Mouse (Mus musculus) right cerebral cortex, adult 2 months (tissue): ENCODE data around the gene Smg5.
"Not testable (repeated sequence)": the region's sequence is repeated elsewhere in the genome, so short reads cannot be mapped to it uniquely, and the experiment has no call there.

Source experiments
- DNase-seq, 2 experiments: peaks; one replicate each; pipeline ENCODE4 v3.0.0; 2021 to 2022; ENCODE audit warnings: low spot score in 2 of 2

Gene Smg5

GRCm38 (mm10) chr3:88336058-88337013 is at the start of gene Smg5, which contains the start of gene Tmem79:
TSS of gene Smg5 (plus strand) at chr3:88336260.
TSS of gene Tmem79 (minus strand) at chr3:88336148.
- DNase-seq, result peak; percentile 96

- DNase-seq, result no peak
These were observed 49.0 kb upstream of the Smg5 start, which contains the start of gene Gm38392 for GRCm38 (mm10) chr3:88287110-88287509. TSS of gene Gm38392 (minus strand) at chr3:88287210.

- DNase-seq, result not testable (repeated sequence)
These were observed 47.8 kb upstream of the Smg5 start for GRCm38 (mm10) chr3:88288133-88288713.

DNA sequence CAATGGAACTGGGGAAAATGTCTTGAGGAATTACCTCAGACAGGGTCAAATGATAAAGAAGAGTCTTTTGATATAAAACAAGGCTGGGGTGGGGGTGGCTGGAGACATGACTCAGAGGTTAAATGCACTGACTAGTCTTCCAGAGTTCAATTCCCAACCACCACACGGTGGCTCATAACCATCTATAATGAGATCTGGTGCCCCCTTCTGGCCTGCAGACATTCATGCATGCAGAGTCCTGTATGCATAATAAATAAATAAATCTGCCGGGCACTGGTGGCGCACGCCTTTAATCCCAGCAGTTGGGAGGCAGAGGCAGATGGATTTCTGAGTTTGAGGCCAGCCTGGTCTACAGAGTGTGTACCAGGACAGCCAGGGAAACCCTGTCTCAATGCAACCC is 44.1 kb upstream of the Smg5 start:
- DNase-seq, result peak; percentile 15 to 17

GRCm38 (mm10) chr3:88295272-88295671 is 40.8 kb upstream of the Smg5 start:
- not testable (repeated sequence) for DNase-seq

DNA sequence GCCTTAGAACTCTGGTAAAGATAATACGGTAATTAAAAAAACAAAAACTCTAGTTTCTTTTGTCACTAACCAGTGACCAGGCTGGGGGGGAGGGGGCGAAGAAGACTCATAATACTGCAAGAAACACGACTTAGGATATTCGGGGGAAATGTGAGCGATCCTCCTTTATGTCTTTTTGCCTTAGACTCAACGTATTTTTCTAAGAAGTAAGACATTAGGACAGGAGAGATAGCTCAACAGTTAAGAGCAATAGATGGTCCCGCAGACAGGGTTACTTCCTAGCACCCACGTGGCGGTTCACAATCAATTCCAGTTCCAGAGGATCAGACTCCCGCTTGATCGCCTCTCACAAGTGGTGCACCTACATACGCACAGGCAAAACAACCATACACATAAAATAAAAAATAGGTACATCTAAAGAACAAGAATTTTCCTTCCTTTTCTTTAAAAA is 39.9 kb upstream of the Smg5 start:
- DNase-seq, result no peak

- peak; percentile 94 to 97 for DNase-seq
These were observed 39.3 kb upstream of the Smg5 start, which contains the start of the genes Tsacc and Cct3 for GRCm38 (mm10) chr3:88296561-88297318. TSS of gene Tsacc (minus strand) at chr3:88296999. TSS of gene Cct3 (plus strand) at chr3:88297116.

DNA sequence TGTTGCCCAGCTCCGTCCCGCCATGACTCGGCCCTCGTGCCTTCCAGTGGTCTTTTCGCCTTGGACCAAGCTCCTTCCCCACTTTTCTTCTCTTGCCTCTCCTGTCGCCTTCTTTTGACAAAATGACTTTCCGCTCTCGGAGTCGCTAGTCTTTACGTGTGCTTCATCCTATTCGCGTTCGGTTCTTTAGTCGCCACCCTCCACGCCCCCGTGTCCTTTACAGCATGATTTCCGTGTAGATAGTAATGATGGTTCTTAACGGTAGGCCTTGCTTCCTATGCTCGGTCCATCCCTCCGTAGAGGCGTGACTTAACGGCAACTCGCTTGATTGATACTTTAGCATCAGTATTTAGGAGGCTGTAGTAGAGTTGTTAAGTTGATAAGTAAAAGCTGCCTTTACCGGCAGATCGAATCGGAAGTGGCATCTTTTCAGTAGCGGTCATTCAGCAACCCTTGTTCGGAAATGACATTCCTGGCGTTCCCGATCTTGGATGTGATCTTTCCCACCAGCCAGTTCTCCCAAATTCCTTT is 38.7 kb upstream of the Smg5 start:
- peak; percentile 63 to 69 for DNase-seq

DNA sequence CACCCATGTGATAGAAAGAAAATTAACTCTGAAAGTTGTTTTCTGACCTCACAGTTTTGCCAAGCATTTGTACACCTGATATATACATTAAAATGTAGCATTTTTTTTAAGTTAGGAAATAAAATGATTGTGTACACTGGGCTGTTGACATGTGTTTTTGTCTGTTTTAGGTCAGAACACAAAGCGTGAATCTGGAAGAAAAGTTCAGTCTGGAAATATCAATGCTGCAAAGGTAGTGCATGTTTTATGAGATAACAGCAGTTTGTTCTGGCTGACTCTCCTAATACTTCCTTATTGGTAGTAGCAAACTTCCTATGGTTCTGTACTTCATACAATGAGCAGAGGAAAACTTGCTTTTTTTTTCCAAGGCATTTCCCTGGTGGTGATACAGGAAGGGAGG is 36.9 kb upstream of the Smg5 start:
- no peak for DNase-seq

GRCm38 (mm10) chr3:88324951-88325405 is 11.1 kb upstream of the Smg5 start, which contains the start of gene Glmp:
TSS of gene Glmp (plus strand) at chr3:88325023.
- peak; percentile 59 to 69 for DNase-seq

- no peak for DNase-seq
These were observed 7.1 kb upstream of the Smg5 start for GRCm38 (mm10) chr3:88328956-88329355.

DNA sequence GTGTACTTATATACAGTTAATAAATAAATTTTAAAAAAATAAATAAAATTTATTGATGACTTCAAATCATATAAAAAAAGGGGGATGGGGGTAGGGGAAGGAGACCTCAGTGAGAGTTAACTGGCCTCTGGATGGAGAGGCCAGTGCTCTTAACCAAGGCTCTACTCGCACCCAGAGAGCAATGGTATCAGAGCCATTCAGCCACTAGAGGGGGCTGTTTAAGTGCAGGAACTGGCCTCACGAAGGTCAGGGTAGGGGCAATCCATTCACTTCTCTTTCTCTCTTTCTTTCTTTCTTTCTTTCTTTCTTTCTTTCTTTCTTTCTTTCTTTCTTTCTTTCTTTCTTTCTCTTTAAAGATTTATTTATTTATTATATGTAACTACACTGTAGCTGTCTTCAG is 4.8 kb upstream of the Smg5 start:
- no peak for DNase-seq

GRCm38 (mm10) chr3:88334029-88334658 is 1.9 kb upstream of the Smg5 start:
- DNase-seq, result no peak

- no peak for DNase-seq
These were observed 1.1 kb upstream of the Smg5 start for GRCm38 (mm10) chr3:88334902-88335435.

DNA sequence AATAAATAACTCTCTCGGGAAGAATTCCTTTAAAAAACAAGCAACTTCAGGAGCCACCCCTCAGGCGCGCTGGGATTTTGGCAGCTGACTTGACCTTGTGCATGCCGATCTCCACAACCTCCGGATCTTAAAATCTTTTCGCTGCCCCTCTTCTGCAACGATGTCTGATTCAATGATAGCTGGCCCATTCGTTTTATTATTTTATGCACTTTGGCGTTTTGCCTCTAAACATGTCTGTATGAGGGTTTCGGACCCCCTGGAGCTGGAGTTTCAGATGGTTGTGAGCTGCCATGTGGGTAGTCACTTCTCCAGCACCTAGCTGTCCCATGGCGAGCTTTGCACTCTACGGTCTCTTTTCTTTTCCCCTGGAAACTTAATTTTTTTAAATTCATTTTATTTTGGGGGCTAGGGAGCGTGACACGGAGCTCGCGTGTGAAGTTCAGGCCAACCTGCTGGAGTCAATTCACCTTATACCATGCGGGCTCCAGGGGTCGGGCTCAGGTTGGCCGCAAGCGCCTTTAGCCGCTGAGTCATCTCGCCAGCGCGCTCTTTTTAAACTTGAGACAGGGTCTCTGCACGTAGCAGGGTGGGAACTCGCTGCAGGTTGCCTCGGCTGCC is 515 bp upstream of the Smg5 start:
- peak in 1 of 2 experiments; percentile 22 for DNase-seq

GRCm38 (mm10) chr3:88337367-88338020 is 1.4 kb downstream of the Smg5 start:
- peak; percentile 37 to 50 for DNase-seq

GRCm38 (mm10) chr3:88338316-88338715 is 2.3 kb downstream of the Smg5 start:
- DNase-seq, result no peak

DNA sequence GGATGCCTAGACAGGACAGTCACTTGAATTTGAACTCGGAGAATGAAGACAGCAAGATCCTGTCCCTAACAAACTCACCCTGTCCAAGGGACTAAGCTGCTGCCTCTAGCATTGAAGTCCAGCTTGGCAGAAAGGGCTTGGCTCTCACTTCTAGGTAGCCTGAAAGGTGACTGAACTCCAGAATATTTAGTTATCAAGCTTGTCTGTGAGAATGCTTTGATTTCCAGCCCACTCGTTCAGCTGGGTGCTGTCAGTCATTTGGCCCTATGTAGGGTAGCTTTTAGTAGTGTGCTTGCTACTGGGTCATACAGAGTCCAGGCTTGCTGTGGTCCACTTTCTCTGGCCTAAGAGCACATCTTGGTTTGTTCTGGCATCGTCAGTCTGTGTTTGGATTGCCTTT is 2.9 kb downstream of the Smg5 start:
- no peak for DNase-seq

- DNase-seq, result no peak
These were observed 14.7 kb downstream of the Smg5 start for GRCm38 (mm10) chr3:88350732-88351131.

- no peak for DNase-seq
These were observed 16.8 kb downstream of the Smg5 start for GRCm38 (mm10) chr3:88352907-88353306.
